Mouse (Mus musculus) liver, adult (tissue): ENCODE data around the gene Apoa2.

Experiments used
- GATA4 ChIP-seq: IDR thresholded peaks from 2 replicates; pipeline ENCODE4 v1.6.1; 2014; ENCODE audit warnings: mild to moderate bottlenecking, low read length; ENCODE audit not compliant: insufficient replicate concordance

Gene Apoa2

GRCm38 (mm10) chr1:171195046-171195822 lies 29.6 kb upstream of the Apoa2 start:
- no peak for TF ChIP-seq GATA4

DNA sequence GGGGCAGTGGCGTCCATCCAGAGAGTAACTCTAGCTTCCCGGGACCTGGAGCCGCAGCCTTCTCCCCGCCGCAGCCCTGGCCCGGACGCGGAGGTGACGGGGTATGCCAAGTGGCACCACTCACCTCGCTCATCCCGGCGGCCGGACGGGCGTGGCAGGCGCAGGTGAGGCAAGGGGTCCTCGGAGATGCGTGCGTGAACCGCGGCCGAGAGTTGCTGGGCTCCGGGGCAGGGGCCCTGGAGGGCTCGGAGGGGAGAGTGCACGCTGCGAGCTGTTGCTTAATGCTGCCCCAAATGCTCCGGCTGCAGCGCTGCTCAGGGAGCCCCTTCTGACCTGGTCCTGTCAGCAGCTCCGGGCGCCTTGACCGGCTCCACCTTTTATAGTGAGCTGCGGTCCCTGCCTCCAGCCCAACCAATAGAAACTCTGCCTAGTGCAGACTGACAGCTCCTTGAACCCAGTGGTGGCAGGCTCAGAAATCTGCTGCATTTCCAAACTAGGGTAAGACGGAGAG lies 28.9 kb upstream of the Apoa2 start, which contains the start of gene Pcp4l1:
Gene Pcp4l1, minus strand, starts transcription at position 382 of the 511 bp plus-strand sequence.
- no peak for TF ChIP-seq GATA4

GRCm38 (mm10) chr1:171199532-171199931 lies 25.3 kb upstream of the Apoa2 start:
- TF ChIP-seq GATA4 = no peak

GRCm38 (mm10) chr1:171200769-171201168 lies 24.1 kb upstream of the Apoa2 start:
- TF ChIP-seq GATA4 = no peak

DNA sequence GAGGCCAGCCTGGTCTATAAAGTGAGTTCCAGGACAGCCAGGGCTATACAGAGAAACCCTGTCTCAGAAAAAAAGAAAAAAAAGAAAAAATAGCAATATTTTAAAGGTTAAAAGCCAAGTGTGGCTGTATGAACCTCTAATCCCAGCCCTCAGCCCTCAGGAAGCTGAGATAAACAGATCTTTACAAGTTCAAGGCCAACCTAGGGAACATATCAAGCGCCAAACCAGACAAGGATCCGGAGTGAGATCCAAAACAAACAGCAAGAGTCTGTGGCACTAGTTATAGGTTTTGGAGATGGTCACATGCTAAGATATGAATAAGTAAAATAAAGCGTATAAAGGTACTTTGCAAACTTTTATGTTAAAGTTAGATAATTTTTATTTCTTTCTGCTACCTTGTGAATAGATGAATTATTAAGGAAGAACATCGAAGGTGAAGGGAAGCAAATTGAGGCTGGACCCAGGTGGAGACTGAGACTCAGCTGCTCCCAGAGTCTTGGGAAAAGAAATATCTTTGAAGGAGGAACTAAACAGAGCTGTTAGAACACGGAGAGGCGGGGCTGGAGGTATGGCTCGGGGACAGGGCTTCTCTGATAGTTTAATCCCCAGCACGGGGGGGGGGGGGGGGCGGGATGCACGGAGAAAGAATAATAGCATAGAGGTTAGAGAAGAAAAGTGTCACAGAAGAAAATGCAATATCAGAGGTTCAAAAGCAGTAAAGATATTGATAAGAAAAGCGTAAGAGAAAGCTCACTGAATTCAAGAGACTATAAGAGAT lies 21.2 kb upstream of the Apoa2 start:
- no peak for TF ChIP-seq GATA4

GRCm38 (mm10) chr1:171204249-171204644 lies 20.6 kb upstream of the Apoa2 start:
- 0 out of 2 replicates have a peak, but pooled peaks have one; percentile 38 for TF ChIP-seq GATA4

GRCm38 (mm10) chr1:171205704-171206493 lies 19.0 kb upstream of the Apoa2 start:
- TF ChIP-seq GATA4 = no peak

DNA sequence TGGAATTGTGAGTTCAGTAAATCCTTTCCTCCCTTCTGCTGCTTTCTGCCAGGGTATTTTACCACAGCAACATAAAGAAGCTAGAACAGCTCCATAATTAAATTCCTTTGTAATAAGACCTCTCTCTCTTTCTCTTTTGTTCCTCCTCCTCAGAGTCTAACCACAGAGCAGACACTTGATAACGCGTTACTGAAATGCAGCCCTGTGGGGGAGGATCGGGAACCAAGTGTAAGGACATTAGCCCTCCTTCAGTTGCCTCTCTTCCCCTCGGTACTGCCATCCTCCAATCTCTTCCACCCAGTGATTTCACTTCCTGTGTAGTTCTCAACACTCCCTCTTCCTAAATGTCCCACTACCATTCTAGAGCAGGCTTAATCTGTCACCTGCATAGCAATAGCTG lies 15.4 kb upstream of the Apoa2 start:
- TF ChIP-seq GATA4 = no peak

DNA sequence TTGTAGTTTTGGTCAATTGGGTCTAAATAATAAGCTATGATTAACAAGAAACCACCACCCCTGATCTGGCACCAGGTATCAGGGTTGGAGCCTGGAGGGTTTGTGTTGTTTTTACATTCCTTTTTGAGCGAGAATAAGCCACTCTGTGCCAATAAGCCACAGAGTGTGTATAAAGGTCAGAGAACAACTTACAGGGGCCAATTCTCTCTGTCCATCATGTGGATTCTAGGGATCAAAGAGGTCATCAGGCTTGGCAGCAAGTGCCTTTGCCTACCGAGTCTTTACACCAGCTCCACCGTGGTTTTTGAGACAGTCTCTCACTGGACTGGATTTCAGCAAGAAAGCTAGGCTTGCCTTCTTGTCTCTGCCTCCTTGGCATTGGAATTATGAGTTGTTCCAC lies 12.0 kb upstream of the Apoa2 start:
- no peak for TF ChIP-seq GATA4

- no peak for TF ChIP-seq GATA4
Observed at GRCm38 (mm10) chr1:171213801-171214496, 10.9 kb upstream of the Apoa2 start, which contains the start of gene Nr1i3. Gene Nr1i3, plus strand, starts transcription at chr1:171213970.

DNA sequence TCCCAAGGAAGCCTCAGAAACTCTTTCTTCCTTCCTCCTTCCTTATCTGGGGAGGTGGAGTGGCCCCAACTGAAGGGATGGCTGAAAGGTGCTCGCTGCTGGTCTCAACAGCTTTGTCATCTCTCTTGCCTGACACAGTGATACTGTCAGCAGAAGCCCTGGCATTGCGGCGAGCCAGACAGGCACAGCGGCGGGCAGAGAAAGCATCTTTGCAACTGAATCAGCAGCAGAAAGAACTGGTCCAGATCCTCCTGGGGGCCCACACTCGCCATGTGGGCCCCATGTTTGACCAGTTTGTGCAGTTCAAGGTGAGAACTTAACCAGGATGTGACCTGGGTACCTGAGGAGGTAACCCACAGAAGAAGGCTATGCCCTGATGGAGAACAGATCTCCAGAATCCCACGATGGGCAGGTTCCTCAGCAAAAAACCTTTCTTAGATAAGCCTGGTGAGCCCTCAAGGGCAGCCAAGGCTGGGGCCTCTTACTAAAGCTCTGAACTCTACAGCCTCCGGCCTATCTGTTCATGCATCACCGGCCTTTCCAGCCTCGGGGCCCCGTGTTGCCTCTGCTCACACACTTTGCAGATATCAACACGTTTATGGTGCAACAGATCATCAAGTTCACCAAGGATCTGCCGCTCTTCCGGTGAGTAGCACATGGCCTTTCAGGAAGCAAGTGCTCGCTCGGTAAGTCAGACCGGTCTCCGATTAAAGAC lies 8.5 kb upstream of the Apoa2 start:
- no peak for TF ChIP-seq GATA4

- TF ChIP-seq GATA4 = no peak
Observed at GRCm38 (mm10) chr1:171220871-171221270, 4.0 kb upstream of the Apoa2 start.

DNA sequence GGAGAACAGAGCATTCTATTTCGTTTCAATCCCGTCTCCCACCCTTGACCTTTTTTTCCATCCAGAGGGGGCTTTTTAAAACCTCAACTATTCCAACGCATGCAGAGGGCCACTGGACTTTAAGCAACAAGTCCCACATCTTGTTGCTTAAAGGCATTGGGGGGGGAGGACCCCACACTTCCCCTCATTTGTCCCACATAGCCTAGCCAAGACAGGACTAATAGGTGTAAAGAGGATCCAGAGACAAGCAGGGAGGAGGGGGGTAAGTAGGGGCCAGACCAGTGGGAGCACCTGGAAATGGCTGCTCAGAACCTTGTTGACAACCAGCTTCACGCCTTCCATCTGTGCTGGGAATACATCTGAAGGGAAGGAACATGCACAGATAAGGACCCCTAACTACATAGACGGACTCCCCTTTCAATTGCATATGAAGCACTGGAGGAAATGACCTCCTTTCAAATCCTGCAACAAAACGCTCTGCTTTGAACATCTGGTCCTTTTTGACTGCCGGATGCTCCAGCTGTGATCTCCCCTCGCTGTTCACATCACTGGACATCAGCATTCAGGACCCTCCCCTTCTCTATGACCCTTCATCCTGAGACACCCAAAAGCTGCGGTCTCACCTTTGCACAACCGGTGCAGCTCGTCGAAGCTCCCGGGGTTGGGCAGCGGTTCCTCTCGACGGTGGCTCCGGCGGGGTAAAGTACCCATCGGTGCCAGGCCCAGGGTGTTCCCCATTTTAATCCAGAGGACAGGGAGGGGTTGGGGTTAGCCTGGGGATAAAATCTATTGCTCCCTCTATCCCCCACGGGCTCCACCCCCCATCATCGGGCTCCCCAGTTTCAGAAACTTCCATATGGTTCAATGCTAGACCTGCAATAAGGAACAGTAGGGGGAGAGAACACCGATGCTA lies 3.3 kb upstream of the Apoa2 start:
- TF ChIP-seq GATA4 = no peak
